Mouse (Mus musculus): ENCODE results near the gene St3gal5. TPM values are rescaled to one million over a fixed set of nuclear protein-coding genes. Genes with fewer than 3 reads are reported as not detected.
A peak's percentile ranks its signal among the peaks of the same experiment; 100 is the strongest.

Gene St3gal5
- total RNA-seq, 2 experiments from 2014 or later = 33.5 to 37.6 TPM

GRCm38 (mm10) chr6:72134850-72135515 lies 37.6 kb downstream of the St3gal5 start:
- DNase-seq = no peak

DNA sequence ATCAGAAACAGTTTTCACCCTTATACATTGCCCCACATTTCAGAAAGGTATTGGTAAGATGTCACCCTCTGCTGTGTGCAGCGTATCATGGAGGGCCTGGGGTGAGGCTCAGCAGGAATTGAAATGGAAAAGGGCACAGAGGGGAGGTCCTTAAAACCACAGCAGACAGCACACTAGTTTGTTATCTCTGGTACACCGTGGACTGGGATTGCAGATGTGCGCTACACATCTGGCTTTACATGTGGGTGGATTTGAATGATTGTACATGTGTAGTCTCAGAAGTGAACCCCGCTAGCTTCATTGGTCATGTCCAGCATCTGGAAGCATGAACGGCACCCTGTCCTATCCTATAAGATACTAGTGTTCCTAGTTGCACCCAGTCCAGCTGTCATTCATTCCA lies 38.6 kb downstream of the St3gal5 start:
- DNase-seq = no peak

DNA sequence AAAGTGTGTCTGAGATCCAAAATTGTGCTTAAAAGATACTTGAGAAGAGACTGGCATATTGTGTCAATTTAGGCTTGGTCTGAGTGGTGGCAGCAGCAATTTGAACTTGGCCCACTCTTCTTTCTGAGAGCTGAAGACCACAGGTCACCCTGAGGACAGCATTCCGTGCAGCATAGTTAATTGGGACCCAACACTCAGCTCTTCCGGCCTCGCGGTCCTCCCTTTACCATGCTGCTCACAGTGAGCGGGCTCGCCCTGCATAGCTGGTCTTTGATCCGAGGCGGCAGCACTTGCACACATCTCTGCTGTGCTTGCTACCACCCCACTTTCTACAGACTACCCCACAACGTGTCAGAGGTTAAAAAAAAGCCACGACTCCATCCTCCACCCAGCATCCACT lies 39.2 kb downstream of the St3gal5 start:
- no peak for DNase-seq

DNA sequence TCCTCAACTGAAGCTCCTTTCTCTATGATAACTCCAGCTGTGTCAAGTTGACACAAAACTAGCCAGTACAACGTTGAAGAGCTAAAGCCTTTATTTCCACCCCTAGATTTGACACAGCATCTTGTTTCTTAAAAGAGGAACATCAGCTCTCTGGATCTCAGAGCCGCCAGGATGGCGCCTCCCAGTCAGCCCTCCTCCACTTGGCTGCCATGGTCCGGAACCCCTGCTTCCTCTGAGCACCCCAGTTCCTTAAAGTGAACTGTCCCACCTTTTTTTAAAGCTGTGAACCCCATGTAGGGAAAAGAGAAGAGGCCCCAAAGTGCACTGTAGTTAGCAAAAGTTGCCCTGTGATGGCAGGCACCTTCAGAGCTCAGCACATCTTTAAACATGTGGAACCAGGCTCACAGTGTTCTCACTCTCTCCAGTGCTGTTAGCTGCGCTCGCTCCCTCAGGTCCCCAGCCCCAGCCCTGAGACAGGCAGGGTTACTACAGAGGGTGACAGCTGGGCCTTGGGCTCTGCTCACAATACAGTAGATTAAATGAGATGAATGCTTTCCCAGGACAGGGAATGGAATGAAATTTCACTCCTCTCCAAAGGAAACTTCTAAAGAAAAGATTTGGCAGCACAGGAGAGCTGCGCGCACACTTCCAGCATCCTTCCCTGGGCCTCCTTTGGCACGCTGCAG lies 42.3 kb downstream of the St3gal5 start:
- DNase-seq = no peak

- no peak for DNase-seq
Observed at GRCm38 (mm10) chr6:72140371-72140770, 43.0 kb downstream of the St3gal5 start.

DNA sequence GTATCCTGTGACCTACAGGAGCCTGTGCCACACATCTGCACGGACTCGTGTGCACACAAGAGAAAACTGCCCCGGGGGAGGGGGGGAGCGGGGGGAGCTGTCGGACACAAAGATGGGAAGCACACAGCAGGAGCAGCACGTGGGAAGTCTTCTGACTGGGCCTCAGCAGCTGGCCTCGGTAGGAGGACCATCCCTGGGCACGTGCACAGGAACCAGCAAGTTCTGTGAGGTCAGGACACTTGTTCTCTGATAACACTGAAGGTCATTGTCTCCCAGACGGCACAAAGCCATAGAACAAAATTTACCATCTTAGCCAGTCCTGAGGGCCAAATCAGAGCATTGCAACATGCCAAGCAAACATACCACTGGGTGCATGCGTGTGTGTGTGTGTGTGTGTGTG lies 43.8 kb downstream of the St3gal5 start:
- DNase-seq = no peak

DNA sequence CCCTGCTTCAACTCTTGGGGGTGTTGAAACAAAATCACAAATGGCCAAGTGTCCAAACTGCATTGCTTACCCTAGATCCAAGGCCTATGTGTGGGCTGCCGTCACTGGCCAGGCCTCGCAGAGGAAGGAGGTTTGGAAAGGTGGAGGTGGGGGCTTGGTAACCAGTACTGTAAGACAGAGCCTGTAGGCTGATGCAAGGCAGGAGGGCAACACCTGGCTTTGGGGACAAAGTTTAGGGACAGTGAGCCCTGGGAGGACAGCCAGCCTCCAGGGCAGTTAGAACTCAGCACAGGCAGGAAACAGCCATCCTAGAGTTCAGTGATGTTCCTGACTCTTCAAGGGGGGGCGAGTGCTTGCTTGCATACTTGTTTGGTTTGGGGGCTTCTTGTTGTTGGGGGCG lies 45.2 kb downstream of the St3gal5 start:
- no peak for DNase-seq

GRCm38 (mm10) chr6:72144353-72144752 lies 47.0 kb downstream of the St3gal5 start:
- no peak for DNase-seq

DNA sequence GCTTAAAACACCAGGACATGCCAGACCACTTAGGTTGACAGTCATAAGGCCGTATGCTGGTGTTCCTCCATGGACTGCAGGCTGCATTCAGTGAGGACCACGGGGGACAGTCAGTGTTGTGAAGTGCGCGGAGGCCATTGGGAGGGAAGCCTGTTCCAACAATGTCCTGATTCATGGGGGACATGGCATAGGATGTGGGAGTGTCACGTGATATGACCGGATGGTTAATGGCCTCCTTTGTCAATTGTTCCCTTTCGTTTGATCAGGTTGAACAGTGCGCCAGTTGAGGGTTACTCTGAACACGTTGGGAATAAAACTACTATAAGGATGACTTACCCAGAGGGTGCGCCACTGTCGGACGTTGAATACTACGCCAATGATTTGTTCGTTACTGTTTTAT lies 49.4 kb downstream of the St3gal5 start:
- no peak for DNase-seq

- no peak for DNase-seq
Observed at GRCm38 (mm10) chr6:72148721-72149120, 51.3 kb downstream of the St3gal5 start.

- no peak for DNase-seq
Observed at GRCm38 (mm10) chr6:72149797-72150196, 52.4 kb downstream of the St3gal5 start.

- no peak for DNase-seq
Observed at GRCm38 (mm10) chr6:72152707-72153106, 55.3 kb downstream of the St3gal5 start.

DNA sequence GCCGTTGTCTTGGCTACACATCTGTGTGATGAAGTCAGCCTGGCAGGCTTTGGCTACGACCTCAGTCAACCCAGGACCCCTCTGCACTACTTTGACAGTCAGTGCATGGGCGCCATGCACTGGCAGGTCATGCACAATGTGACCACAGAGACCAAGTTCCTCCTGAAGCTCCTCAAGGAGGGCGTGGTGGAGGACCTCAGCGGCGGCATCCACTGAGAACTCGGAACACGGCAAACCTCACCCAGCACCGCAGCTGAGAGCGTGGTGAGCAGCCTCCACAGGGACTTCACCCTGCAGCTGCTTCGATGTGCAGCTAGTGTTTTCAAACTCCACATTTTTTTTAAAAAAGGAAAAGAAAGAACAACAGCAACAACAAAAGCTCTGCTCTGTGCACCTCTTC lies 56.1 kb downstream of the St3gal5 start:
- DNase-seq = no peak

DNA sequence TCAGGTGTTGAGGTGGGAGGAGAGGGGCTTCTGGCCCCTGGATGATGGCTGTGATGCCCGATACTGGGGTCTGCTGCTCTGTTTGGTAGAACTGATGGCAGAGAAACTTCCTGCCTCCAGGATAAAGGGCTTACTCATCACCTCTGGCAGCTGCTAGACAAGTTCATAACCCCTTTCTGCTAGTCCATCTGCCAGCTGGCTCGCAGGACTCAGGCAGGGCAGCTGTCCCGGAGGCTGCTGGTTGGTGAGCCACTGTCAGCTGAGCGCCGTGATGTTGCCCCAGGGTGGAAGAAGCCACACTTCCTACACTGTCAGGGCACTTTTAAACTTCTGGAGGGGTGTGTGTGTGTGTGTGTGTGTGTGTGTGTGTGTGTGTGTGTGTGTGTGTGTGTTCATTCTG lies 56.6 kb downstream of the St3gal5 start:
- DNase-seq = peak; percentile 54

- DNase-seq = no peak
Observed at GRCm38 (mm10) chr6:72154938-72155531, 57.6 kb downstream of the St3gal5 start.

- no peak for DNase-seq
Observed at GRCm38 (mm10) chr6:72155649-72156048, 58.3 kb downstream of the St3gal5 start.

DNA sequence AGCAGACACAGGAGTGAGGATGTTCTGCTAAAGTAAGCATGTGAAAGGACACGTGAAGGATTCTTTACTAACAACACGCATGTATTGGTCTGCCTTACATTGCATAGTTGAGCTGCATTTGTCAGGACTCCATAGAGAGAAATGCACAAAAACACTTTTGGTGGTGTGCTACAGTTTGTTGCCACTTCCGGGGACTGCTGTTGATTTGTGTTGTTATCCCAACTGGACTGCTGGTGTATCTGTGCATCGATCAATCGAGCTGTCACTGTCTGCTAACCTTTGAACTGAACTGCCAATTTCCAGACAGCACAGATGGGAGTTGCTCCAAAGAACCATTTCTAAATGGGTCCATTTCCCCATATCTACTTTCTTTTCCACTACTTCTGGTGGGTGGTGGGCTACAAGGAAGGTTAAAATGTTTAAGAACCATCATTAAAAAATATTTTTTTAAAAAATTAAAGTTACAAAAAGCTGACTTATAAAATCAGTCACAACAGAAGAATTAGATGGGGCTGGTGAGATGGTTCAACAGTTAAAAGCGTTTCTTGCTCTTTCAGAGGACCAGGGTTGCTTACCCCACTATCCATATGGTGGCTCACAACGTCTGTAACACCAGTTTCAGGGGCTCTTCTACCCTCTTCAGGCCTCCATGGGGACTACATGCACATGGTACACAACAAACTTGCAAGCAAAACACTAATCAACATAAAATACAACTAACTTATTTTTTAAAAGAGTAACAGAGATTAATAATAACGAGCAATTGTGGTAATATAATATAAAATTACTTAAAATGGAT lies 61.8 kb downstream of the St3gal5 start:
- no peak for DNase-seq

DNA sequence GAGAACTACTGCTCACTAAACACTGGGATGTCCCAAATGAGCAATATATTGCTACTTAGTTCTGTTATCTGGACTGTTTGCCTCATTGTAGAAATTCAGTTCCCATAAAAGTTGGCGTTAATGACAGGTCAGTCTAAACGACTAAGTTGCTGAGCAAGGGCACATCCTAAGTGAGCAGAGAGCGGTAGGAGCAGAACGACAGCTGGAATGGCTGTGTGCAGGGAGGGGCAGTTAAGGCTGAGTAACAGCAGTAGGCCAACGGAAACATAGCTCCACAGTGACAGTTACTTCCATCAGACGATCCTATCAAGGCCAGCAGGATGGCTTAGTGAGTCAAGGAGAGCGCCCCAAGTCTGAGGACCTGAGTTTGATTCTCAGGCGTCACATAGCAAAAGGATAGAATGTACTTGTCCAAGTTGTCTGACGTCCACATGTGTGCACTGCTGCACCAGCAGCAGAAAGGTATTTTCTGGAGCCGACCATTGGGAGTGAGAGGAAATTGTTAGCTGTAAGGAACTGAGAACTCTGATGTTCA lies 62.5 kb downstream of the St3gal5 start:
- DNase-seq = no peak

DNA sequence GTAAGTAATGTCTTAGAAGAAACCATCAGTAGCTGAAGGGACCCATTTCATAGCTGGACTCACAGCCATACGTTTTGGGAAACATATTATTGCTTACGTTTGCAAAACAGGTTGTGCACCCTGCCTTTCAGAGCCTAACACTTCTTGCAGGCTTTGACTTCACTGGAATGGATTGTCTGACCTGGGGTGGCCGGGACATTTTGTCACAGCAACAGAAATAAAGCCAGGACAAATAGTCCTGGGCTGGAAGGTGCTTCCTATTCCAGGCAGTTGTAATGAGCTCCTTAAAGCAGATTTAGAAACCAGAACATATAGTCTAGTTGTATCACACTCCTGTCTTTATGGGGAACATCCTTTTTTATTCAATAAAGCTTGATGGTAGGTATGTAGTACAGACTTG lies 63.6 kb downstream of the St3gal5 start:
- DNase-seq = no peak

DNA sequence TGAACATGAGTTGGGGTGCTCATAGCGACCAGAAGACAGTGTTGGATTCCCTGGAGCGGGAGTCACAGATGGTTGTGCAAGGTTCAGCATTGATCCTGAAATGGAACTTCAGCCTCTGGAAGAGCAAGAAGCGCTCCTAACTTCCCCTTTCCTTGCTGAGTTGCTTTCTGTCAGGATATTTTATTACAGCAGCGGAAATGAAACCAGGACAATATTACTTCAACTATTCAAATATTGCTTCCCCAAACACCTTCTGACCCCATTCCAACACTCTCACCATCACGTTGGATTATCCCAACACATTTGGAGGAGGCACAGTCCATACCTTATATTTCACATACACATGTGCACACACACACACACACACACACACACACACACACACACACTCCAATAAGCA lies 64.4 kb downstream of the St3gal5 start:
- DNase-seq = no peak

DNA sequence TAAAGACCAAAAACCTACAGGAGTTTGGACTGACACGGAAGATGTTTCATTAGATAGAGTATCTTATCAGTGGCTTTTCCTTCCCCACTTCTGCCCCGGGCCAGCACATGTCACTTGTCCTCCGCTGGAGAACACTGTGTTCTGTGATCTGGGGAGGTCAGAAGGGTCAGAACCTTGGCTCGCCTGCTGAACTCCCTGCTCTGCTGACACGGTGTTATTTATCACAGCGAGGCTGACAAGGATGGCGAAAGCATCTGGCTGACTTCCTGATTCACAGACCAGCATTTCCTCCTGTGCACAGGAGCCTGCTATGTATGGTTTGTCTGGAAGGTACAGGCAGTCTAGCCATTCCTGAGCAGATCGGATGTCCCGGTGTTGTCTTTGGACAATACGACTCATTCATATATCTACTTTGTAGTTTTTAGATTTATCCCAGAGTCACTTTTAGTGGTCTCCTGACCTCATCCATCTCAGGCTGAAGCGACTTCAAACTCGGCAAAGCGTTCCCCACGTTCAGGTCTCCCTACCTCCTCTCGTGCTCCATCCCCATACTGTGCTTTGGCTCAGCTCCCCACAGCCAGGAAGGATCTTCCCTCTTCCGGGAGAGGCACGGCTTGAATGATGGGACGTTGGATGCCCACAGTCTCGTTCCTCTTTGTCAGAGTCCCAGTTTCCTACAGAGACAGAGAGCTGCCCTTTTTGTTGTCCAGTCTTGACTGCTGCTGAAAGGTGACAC lies 64.9 kb downstream of the St3gal5 start:
- DNase-seq = peak; percentile 55

Measured in heart, postnatal 4 days (tissue).